Mouse (Mus musculus): ENCODE data around the gene Cdcp1. TPM values are rescaled to one million over a fixed set of nuclear protein-coding genes. Genes with fewer than 3 reads are reported as not detected.

The Cdcp1 gene
- polyA plus RNA-seq, 1 experiment from 2014 or later, result 0.13 TPM

- WGBS (ENCODE audit: insufficient replicate concordance), result 44% methylated on average over 6 of the region's 6 CpGs
- no peak overlapping the region for H3K4me3 ChIP-seq (replicated peaks)
- H3K27ac ChIP-seq, result no peak overlapping the region
- no peaks in the 10 kb centered on the region for H3K36me3 ChIP-seq
- no peaks in the 10 kb centered on the region for H3K27me3 ChIP-seq
- no peak for DNase-seq
- no peak overlapping the region for H3K4me2 ChIP-seq
- H3K4me1 ChIP-seq (replicated peaks), result no peaks in the 10 kb centered on the region
- H3K9me3 ChIP-seq (replicated peaks), result no peaks in the 10 kb centered on the region
- ATAC-seq (ENCODE audit: low read depth), result no peak
- H3K9ac ChIP-seq, result no peak overlapping the region
These were observed 42.1 kb downstream of the Cdcp1 start for GRCm38 (mm10) chr9:123173760-123174159.

- no peaks in the 10 kb centered on the region for H3K36me3 ChIP-seq
- H3K4me2 ChIP-seq, result no peak overlapping the region
- H3K27ac ChIP-seq, result no peak overlapping the region
- no peaks in the 10 kb centered on the region for H3K4me1 ChIP-seq (replicated peaks)
- DNase-seq (no peak), ATAC-seq (ENCODE audit: low read depth) (no peak)
- no peaks in the 10 kb centered on the region for H3K9me3 ChIP-seq (replicated peaks)
- 79% methylated on average over 3 of the region's 3 CpGs for WGBS (ENCODE audit: insufficient replicate concordance)
- H3K4me3 ChIP-seq (replicated peaks), result no peak overlapping the region
- H3K27me3 ChIP-seq, result no peaks in the 10 kb centered on the region; the same call in 1 of the 2 replicates
- H3K9ac ChIP-seq, result no peak overlapping the region
These were observed 49.9 kb downstream of the Cdcp1 start for GRCm38 (mm10) chr9:123165781-123166443.

- Histone ChIP-seq H3K4me3 (replicated peaks) (no peak overlapping the region), H3K9ac (no peak overlapping the region), H3K4me1 (replicated peaks) (no peaks in the 10 kb centered on the region), H3K36me3 (no peaks in the 10 kb centered on the region), H3K4me2 (no peak overlapping the region), H3K27ac (no peak overlapping the region), H3K27me3 (no peaks in the 10 kb centered on the region), H3K9me3 (replicated peaks) (no peaks in the 10 kb centered on the region)
- peak; percentile 69 for ATAC-seq (ENCODE audit: low read depth)
- WGBS (ENCODE audit: insufficient replicate concordance), result 62% methylated on average over 4 of the region's 4 CpGs
- DNase-seq, result peak; percentile 17
These were observed 52.7 kb downstream of the Cdcp1 start for GRCm38 (mm10) chr9:123162985-123163694.

DNA sequence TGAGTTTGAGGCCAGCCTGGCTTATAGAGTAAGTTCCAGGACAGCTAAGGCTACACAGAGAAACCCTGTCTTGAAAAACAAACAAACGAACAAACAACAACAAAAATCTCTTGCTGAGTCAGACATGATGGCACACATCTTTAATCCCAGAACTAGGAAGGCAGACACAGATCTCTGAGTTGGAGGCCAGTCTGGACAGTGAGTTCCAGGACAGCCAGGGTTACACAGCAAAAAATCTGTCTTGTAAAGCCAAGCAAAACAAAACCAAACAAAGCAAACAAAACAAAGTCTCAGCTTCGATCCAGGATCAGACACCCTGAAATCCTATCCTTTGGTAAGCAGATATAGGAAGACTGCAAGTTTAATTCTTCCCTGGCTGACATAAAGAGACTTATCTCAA, 54.0 kb downstream of the Cdcp1 start:
- no peak for DNase-seq
- Histone ChIP-seq H3K9me3 (replicated peaks) (no peaks in the 10 kb centered on the region), H3K27me3 (no peaks in the 10 kb centered on the region), H3K36me3 (no peaks in the 10 kb centered on the region), H3K4me3 (replicated peaks) (no peak overlapping the region), H3K4me1 (replicated peaks) (peaks cover 1% of the 10 kb centered on the region; the same call in 1 of the 2 replicates), H3K9ac (no peak overlapping the region), H3K27ac (no peak overlapping the region), H3K4me2 (no peak overlapping the region)
- no peak for ATAC-seq (ENCODE audit: low read depth)
- WGBS (ENCODE audit: insufficient replicate concordance), result 60% methylated on average over 2 of the region's 2 CpGs

GRCm38 (mm10) chr9:123159330-123159729, 56.5 kb downstream of the Cdcp1 start:
- no peak overlapping the region for H3K9ac ChIP-seq
- H3K9me3 ChIP-seq (replicated peaks), result no peaks in the 10 kb centered on the region
- DNase-seq (peak; percentile 37), ATAC-seq (ENCODE audit: low read depth) (no peak)
- peaks cover 6% of the 10 kb centered on the region; the same call in 1 of the 2 replicates for H3K4me1 ChIP-seq (replicated peaks)
- no peaks in the 10 kb centered on the region for H3K36me3 ChIP-seq
- no peaks in the 10 kb centered on the region for H3K27me3 ChIP-seq
- H3K4me2 ChIP-seq, result no peak overlapping the region
- no peak overlapping the region for H3K27ac ChIP-seq
- WGBS (ENCODE audit: insufficient replicate concordance), result 42% methylated on average over 7 of the region's 7 CpGs
- no peak overlapping the region for H3K4me3 ChIP-seq (replicated peaks)

GRCm38 (mm10) chr9:123158125-123158836, 57.6 kb downstream of the Cdcp1 start:
- WGBS (ENCODE audit: insufficient replicate concordance), result 44% methylated on average over 8 of the region's 8 CpGs
- peak; percentile 20 for DNase-seq
- no peak overlapping the region for H3K4me2 ChIP-seq
- no peaks in the 10 kb centered on the region for H3K36me3 ChIP-seq
- no peaks in the 10 kb centered on the region for H3K9me3 ChIP-seq (replicated peaks)
- no peaks in the 10 kb centered on the region for H3K27me3 ChIP-seq
- H3K4me3 ChIP-seq (replicated peaks), result no peak overlapping the region
- H3K9ac ChIP-seq, result no peak overlapping the region
- ATAC-seq (ENCODE audit: low read depth), result no peak
- peaks cover 6% of the 10 kb centered on the region; the same call in 1 of the 2 replicates for H3K4me1 ChIP-seq (replicated peaks)
- H3K27ac ChIP-seq, result no peak overlapping the region

DNA sequence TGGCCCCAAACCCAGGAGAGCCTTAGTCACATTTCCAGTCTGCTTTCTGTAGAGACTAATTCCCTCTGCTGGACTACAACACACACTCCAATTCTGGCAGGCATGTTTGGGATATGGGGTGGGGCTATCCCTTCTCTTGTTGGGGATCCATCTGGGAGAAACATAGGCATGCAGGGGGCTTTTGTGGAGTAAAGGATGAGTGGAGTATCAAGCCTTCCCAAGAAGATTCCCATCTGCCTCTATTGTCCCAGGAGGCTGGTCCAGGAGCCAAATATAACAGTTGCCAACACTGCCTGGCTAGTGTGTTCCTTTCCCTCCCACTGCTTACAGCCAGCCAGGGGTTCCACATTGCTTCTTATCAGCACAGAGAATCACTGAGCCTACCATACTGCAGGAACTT, 58.1 kb downstream of the Cdcp1 start:
- no peak overlapping the region for H3K27ac ChIP-seq
- H3K9ac ChIP-seq, result no peak overlapping the region
- no peak overlapping the region for H3K4me2 ChIP-seq
- no peaks in the 10 kb centered on the region for H3K9me3 ChIP-seq (replicated peaks)
- no peaks in the 10 kb centered on the region for H3K27me3 ChIP-seq
- no peak for ATAC-seq (ENCODE audit: low read depth)
- no peaks in the 10 kb centered on the region for H3K36me3 ChIP-seq
- DNase-seq, result no peak
- H3K4me3 ChIP-seq (replicated peaks), result no peak overlapping the region
- H3K4me1 ChIP-seq (replicated peaks), result peaks cover 6% of the 10 kb centered on the region; the same call in 1 of the 2 replicates

DNA sequence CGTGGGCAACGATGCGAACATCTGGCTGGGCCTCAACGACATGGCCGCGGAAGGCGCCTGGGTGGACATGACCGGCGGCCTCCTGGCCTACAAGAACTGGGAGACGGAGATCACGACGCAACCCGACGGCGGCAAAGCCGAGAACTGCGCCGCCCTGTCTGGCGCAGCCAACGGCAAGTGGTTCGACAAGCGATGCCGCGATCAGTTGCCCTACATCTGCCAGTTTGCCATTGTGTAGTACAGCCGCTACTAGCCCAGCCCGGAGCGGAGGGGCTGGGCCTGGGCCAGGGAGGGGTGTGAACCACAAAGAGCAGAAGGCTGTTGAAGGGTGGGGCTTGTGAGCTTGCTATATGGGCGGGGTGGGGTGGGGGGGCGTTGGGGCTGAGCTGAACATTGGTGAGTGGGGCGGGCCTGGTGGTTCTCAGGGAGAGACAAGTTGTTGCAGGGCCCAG, 58.9 kb downstream of the Cdcp1 start:
- ATAC-seq (ENCODE audit: low read depth) (peak; percentile 65), DNase-seq (peak; percentile 5)
- H3K9me3 ChIP-seq (replicated peaks), result no peaks in the 10 kb centered on the region
- peaks cover 6% of the 10 kb centered on the region; the same call in 1 of the 2 replicates for H3K4me1 ChIP-seq (replicated peaks)
- H3K36me3 ChIP-seq, result no peaks in the 10 kb centered on the region
- no peaks in the 10 kb centered on the region for H3K27me3 ChIP-seq
- no peak overlapping the region for H3K9ac ChIP-seq
- WGBS (ENCODE audit: insufficient replicate concordance), result 49% methylated on average over 30 of the region's 30 CpGs
- no peak overlapping the region for H3K4me3 ChIP-seq (replicated peaks)
- H3K4me2 ChIP-seq, result peak overlapping the region; percentile 46
- no peak overlapping the region for H3K27ac ChIP-seq

GRCm38 (mm10) chr9:123153121-123153520, 62.7 kb downstream of the Cdcp1 start:
- no peak for DNase-seq
- Histone ChIP-seq H3K27me3 (no peaks in the 10 kb centered on the region), H3K36me3 (no peaks in the 10 kb centered on the region), H3K4me1 (replicated peaks) (peaks cover 6% of the 10 kb centered on the region; the same call in 1 of the 2 replicates), H3K9ac (no peak overlapping the region), H3K4me3 (replicated peaks) (no peak overlapping the region), H3K9me3 (replicated peaks) (no peaks in the 10 kb centered on the region), H3K27ac (no peak overlapping the region), H3K4me2 (no peak overlapping the region)
- 67% methylated on average over 2 of the region's 2 CpGs for WGBS (ENCODE audit: insufficient replicate concordance)
- no peak for ATAC-seq (ENCODE audit: low read depth)

DNA sequence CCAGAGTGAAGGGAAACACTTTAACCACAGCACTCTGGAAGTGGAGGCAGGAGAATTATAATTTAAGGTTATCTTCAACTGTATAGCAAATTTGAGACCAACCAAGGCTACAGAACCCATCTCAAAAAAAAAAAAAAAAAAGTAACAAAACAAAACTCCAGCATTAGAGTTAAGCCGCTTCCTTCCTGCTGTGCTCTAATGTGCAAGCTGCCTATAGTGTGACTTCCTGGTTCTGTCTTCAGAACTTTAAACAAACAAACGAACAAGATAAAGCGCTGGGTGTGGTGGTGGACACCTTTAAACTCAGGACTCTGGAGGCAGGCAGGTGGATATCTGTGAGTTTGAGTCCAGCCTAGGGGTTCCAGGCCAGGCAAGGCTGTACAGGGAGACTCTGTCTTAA, 63.8 kb downstream of the Cdcp1 start:
- H3K4me1 ChIP-seq (replicated peaks), result peaks cover 6% of the 10 kb centered on the region; the same call in 1 of the 2 replicates
- no peak overlapping the region for H3K9ac ChIP-seq
- H3K36me3 ChIP-seq, result no peaks in the 10 kb centered on the region
- no peak for DNase-seq
- no peak overlapping the region for H3K27ac ChIP-seq
- H3K4me2 ChIP-seq, result no peak overlapping the region
- H3K27me3 ChIP-seq, result no peaks in the 10 kb centered on the region
- no peaks in the 10 kb centered on the region for H3K9me3 ChIP-seq (replicated peaks)
- 29% methylated on average over 3 of the region's 3 CpGs for WGBS (ENCODE audit: insufficient replicate concordance)
- no peak overlapping the region for H3K4me3 ChIP-seq (replicated peaks)
- ATAC-seq (ENCODE audit: low read depth), result no peak

DNA sequence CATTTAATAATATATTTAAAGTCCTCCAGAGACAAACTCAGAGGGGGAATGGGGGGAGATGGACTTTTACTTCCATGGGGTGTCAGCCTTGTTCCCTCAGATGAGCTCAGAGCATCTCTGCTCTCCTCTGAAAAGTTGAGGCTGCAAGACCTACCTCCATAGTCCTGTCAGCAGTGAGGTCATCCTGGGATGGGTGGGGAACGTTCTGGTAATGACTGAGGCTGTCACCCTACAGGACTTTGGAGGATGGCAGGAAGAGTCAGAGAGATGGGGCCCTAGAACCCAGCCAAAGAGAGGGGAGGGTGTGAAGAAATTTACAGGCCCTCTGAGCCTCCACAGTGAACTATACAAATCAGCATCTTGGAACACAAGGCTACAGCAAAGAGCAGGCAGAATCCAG, 64.3 kb downstream of the Cdcp1 start:
- Histone ChIP-seq H3K27me3 (no peaks in the 10 kb centered on the region), H3K9me3 (replicated peaks) (no peaks in the 10 kb centered on the region), H3K36me3 (no peaks in the 10 kb centered on the region), H3K4me2 (no peak overlapping the region), H3K4me3 (replicated peaks) (no peak overlapping the region), H3K4me1 (replicated peaks) (peaks cover 2% of the 10 kb centered on the region; the same call in 1 of the 2 replicates), H3K9ac (no peak overlapping the region), H3K27ac (no peak overlapping the region)
- DNase-seq (no peak), ATAC-seq (ENCODE audit: low read depth) (no peak)
- 29% methylated on average over 1 of the region's 1 CpGs for WGBS (ENCODE audit: insufficient replicate concordance)

All from liver, embryonic 13.5 days (tissue).